Mouse (Mus musculus) embryo, embryonic 11.5 days (tissue): Measurements from ENCODE around the gene Fgf15.
A peak's percentile ranks its signal among the peaks of the same experiment; 100 is the strongest.
"Not testable (repeated sequence)": the region's sequence is repeated elsewhere in the genome, so short reads cannot be mapped to it uniquely, and the experiment has no call there.

Experiments
- DNase-seq: peaks from one replicate; pipeline ENCODE4 v3.0.0-alpha.2; 2012; ENCODE audit warnings: low read depth, low spot score

The Fgf15 gene

GRCm38 (mm10) chr7:144890661-144891060 lies 5.7 kb upstream of the Fgf15 start:
- not testable (repeated sequence) for DNase-seq

GRCm38 (mm10) chr7:144891863-144892262 lies 4.5 kb upstream of the Fgf15 start:
- DNase-seq = no peak

GRCm38 (mm10) chr7:144892322-144892721 lies 4.0 kb upstream of the Fgf15 start:
- no peak for DNase-seq

GRCm38 (mm10) chr7:144894191-144894590 lies 2.1 kb upstream of the Fgf15 start:
- DNase-seq = no peak

GRCm38 (mm10) chr7:144894706-144895105 lies 1.6 kb upstream of the Fgf15 start:
- no peak for DNase-seq

- DNase-seq = peak; percentile 76
These were observed 823 bp upstream of the Fgf15 start for GRCm38 (mm10) chr7:144895305-144896111.

GRCm38 (mm10) chr7:144898506-144898905 lies 2.2 kb downstream of the Fgf15 start:
- DNase-seq = no peak

GRCm38 (mm10) chr7:144905514-144905913 lies 9.2 kb downstream of the Fgf15 start:
- DNase-seq = not testable (repeated sequence)

GRCm38 (mm10) chr7:144906708-144907397 lies 10.5 kb downstream of the Fgf15 start:
- peak; percentile 59 for DNase-seq

GRCm38 (mm10) chr7:144907793-144908192 lies 11.5 kb downstream of the Fgf15 start:
- DNase-seq = no peak

- no peak for DNase-seq
These were observed 12.4 kb downstream of the Fgf15 start for GRCm38 (mm10) chr7:144908705-144909104.

- DNase-seq = no peak
These were observed 14.8 kb downstream of the Fgf15 start for GRCm38 (mm10) chr7:144911121-144911520.

GRCm38 (mm10) chr7:144912897-144913296 lies 16.6 kb downstream of the Fgf15 start:
- DNase-seq = no peak

GRCm38 (mm10) chr7:144914296-144914947 lies 18.1 kb downstream of the Fgf15 start:
- DNase-seq = no peak

GRCm38 (mm10) chr7:144914948-144915750 lies 18.8 kb downstream of the Fgf15 start, which contains the start of gene LTO1:
Gene LTO1 (plus strand): TSS chr7:144915100.
- peak; percentile 87 for DNase-seq

- DNase-seq = no peak
These were observed 22.5 kb downstream of the Fgf15 start for GRCm38 (mm10) chr7:144918823-144919222.

- no peak for DNase-seq
These were observed 31.3 kb downstream of the Fgf15 start for GRCm38 (mm10) chr7:144927591-144927990.

- no peak for DNase-seq
These were observed 31.9 kb downstream of the Fgf15 start for GRCm38 (mm10) chr7:144928009-144928888.

GRCm38 (mm10) chr7:144928889-144929210 lies 32.5 kb downstream of the Fgf15 start:
- DNase-seq = no peak

- DNase-seq = no peak
These were observed 33.2 kb downstream of the Fgf15 start for GRCm38 (mm10) chr7:144929506-144929905.

GRCm38 (mm10) chr7:144929931-144930330 lies 33.6 kb downstream of the Fgf15 start:
- no peak for DNase-seq
